In the genomic region with DNA sequence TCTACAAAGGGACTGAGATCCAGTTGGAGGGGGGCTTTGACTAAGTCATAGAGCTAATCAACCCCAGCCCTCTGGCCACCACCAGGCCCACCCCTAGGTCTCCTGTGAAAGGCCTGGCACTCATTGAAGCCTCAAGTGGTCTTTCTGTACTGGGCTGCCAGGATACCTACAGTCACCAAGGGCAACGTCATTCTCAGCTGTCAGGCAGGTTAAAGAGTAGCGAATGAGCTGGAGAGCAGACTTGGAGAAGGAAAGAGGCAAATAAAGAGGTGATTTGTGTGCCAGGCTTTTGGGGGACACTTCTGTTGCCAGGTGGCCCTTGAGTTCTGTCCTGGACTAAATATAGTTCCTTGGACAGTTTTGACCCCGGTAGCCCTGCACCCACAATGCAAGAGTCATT, we compare ENCODE assay signal across 18 mouse cellular contexts.
DNase-seq lines count a peak whose midpoint lies in the region; ATAC-seq and TF ChIP-seq lines count a peak whose summit lies in the region.
"Had no signal": no experiment of that assay in that cellular context is flagged by ENCODE, and none has a peak within 500 bp of the region (broad histone marks: within the 10 kb centered on the region; RNA-seq: fewer than 3 reads in every experiment).

No protein-coding gene starts in this region.

- 67% methylated on average over 3 of the region's 3 CpGs for WGBS in kidney, adult 2 months
- whole genome bisulfite sequencing in neural tube, embryonic 11.5 days: 89% methylated on average over 3 of the region's 3 CpGs

- H3K9me3 ChIP-seq in neural tube, embryonic 11.5 days (ENCODE audit: control insufficient read depth, low read length): no peaks in the 10 kb centered on the region
- H3K9me3 ChIP-seq: forebrain, embryonic 13.5 days; heart, embryonic 15.5 days; liver, embryonic 13.5 days; midbrain, embryonic 10.5 days had no signal

- H3K36me3 ChIP-seq in kidney, adult 2 months (ENCODE audit: control insufficient read depth, insufficient read depth, low read length): no peaks in the 10 kb centered on the region
- H3K36me3 ChIP-seq in neural tube, embryonic 11.5 days (ENCODE audit: control insufficient read depth, insufficient read depth, low read length): no peaks in the 10 kb centered on the region
- H3K36me3 ChIP-seq: heart, embryonic 15.5 days; liver, embryonic 13.5 days had no signal

- H3K27ac ChIP-seq in kidney, adult 2 months (ENCODE audit: insufficient read depth, low read depth, low read length): no peak overlapping the region
- H3K27ac ChIP-seq in neural tube, embryonic 11.5 days (ENCODE audit: low read depth, low read length): no peak overlapping the region
- H3K27ac ChIP-seq: forebrain, embryonic 13.5 days; heart, embryonic 15.5 days; kidney, postnatal 0 days; left cerebral cortex, adult 2 months; liver, embryonic 13.5 days; midbrain, embryonic 10.5 days had no signal

- DNase-seq in cerebellum, adult 9-11 months: peak; percentile 6
- DNase-seq in cerebellum, adult 11 months: no peak
- peak; percentile 43 for DNase-seq in kidney, adult 2 months
- no peak for DNase-seq in kidney, adult 11 months
- peak; percentile 8 for DNase-seq in neural tube, embryonic 11.5 days (ENCODE audit: low spot score)
- DNase-seq in neural tube, embryonic 10.5 days (ENCODE audit: extremely low spot score, low spot score): no peak
- no peak for DNase-seq in thymus, postnatal 10 days (ENCODE audit: low spot score in 2 of 2)
- DNase-seq: adrenal gland, postnatal 25 days; heart, postnatal 4 days; liver, embryonic 13.5 days; thymus, adult 18-20 months had no signal

- no peak for TF ChIP-seq CTCF in kidney, adult 2 months (conservative IDR thresholded peaks at IDR 0.05; ENCODE audit: insufficient read depth, insufficient read length, low read depth, low read length)

- TF ChIP-seq POLR2A in kidney, adult 2 months (IDR thresholded peaks at IDR 0.05; ENCODE audit: low read depth, low read length): no peak

- ATAC-seq in neural tube, embryonic 11.5 days (ENCODE audit: insufficient read depth, low FRiP score, low TSS enrichment): no peak
- ATAC-seq: CD4-positive, CD25-positive, alpha-beta regulatory T cell, adult 4 months; forebrain, embryonic 13.5 days; intestine, embryonic 16.5 days had no signal

- H3K27me3 ChIP-seq in kidney, adult 2 months (replicated peaks; ENCODE audit: control insufficient read depth, insufficient read depth, low read length): no peaks in the 10 kb centered on the region
- H3K27me3 ChIP-seq in neural tube, embryonic 11.5 days (ENCODE audit: control insufficient read depth, insufficient read depth, low read length): no peaks in the 10 kb centered on the region
- H3K27me3 ChIP-seq: liver, embryonic 13.5 days had no signal

- H3K9ac ChIP-seq in neural tube, embryonic 11.5 days (ENCODE audit: low read length): no peak overlapping the region
- H3K9ac ChIP-seq: forebrain, embryonic 13.5 days; heart, embryonic 15.5 days; liver, embryonic 13.5 days had no signal

- H3K4me2 ChIP-seq in neural tube, embryonic 11.5 days (ENCODE audit: low read depth): no peak overlapping the region
- H3K4me2 ChIP-seq: forebrain, embryonic 13.5 days; heart, embryonic 15.5 days; liver, embryonic 13.5 days had no signal

- no peaks in the 10 kb centered on the region; the same call in 1 of the 2 replicates for H3K4me1 ChIP-seq in kidney, adult 2 months (ENCODE audit: control insufficient read depth, insufficient read depth, low read length)
- H3K4me1 ChIP-seq in neural tube, embryonic 11.5 days (ENCODE audit: control insufficient read depth, insufficient read depth, low read length): no peaks in the 10 kb centered on the region
- H3K4me1 ChIP-seq: forebrain, embryonic 13.5 days; heart, embryonic 15.5 days; liver, embryonic 13.5 days had no signal

- no peak overlapping the region for H3K4me3 ChIP-seq in kidney, adult 2 months (ENCODE audit: insufficient read depth, low read depth, low read length)
- no peak overlapping the region for H3K4me3 ChIP-seq in neural tube, embryonic 11.5 days (ENCODE audit: low read depth, low read length)
- H3K4me3 ChIP-seq: forebrain, embryonic 13.5 days; heart, embryonic 15.5 days; left cerebral cortex, adult 2 months; liver, embryonic 13.5 days; midbrain, embryonic 10.5 days had no signal

Comparison
In these comparisons a context has a peak if more than half of its experiments do, and no peak if none do; other contexts are left out.
1. DNase-seq: peak in cerebellum, adult 9-11 months (single experiment), kidney, adult 2 months (single experiment) and neural tube, embryonic 11.5 days (single experiment); none in cerebellum, adult 11 months (single experiment), kidney, adult 11 months (single experiment), neural tube, embryonic 10.5 days (single experiment) and thymus, postnatal 10 days (0 of 2).